Mouse (Mus musculus) forebrain, embryonic 11.5 days (tissue): ENCODE measurements around the gene Ccr7. TPM values are rescaled to one million over a fixed set of nuclear protein-coding genes. Genes with fewer than 3 reads are reported as not detected.

Source experiments
- ATAC-seq: fragments of 200-750 bp; cut with Nextera tagmentation; replicated peaks from 2 replicates; pipeline ENCODE4 v1.8.0; 2017; ENCODE audit warnings: moderate TSS enrichment; ENCODE audit not compliant: low FRiP score
- DNase-seq: peaks from one replicate; pipeline ENCODE4 v3.0.0-alpha.2; 2017; ENCODE audit warnings: low spot score
- H3K27ac ChIP-seq: fragments of 300-500 bp; sonication (generic); 2 replicates; pipeline ENCODE4 v1.5.1; 2014; ENCODE audit warnings: low read depth, low read length
- H3K27me3 ChIP-seq: fragments of 300-500 bp; sonication (generic); 2 replicates; pipeline ENCODE4 v1.6.1; 2014; ENCODE audit warnings: mild to moderate bottlenecking, low read length, mixed read lengths; ENCODE audit not compliant: control insufficient read depth, insufficient read depth
- H3K36me3 ChIP-seq: fragments of 300-500 bp; sonication (generic); 2 replicates; pipeline ENCODE4 v1.6.1; 2014; ENCODE audit warnings: mild to moderate bottlenecking, low read length, moderate library complexity, mixed read lengths; ENCODE audit not compliant: control insufficient read depth, insufficient read depth
- H3K4me1 ChIP-seq: fragments of 300-500 bp; sonication (generic); replicated peaks from 2 replicates; pipeline ENCODE4 v1.6.1; 2014; ENCODE audit warnings: low read length, mixed read lengths; ENCODE audit not compliant: control insufficient read depth, insufficient read depth
- H3K4me2 ChIP-seq: fragments of 300-500 bp; sonication (generic); 2 replicates; pipeline ENCODE4 v1.6.1; 2014; ENCODE audit warnings: low read depth, mild to moderate bottlenecking, low read length, moderate library complexity, mixed read lengths; ENCODE audit not compliant: severe bottlenecking
- H3K4me3 ChIP-seq: fragments of 300-500 bp; sonication (generic); 2 replicates; pipeline ENCODE4 v1.5.1; 2014; ENCODE audit warnings: low read depth, low read length
- H3K9ac ChIP-seq: fragments of 300-500 bp; sonication (generic); 2 replicates; pipeline ENCODE4 v1.6.1; 2014; ENCODE audit warnings: low read length
- H3K9me3 ChIP-seq: fragments of 300-500 bp; sonication (generic); 2 replicates; pipeline ENCODE4 v1.6.1; 2016; ENCODE audit warnings: low read length, mixed read lengths; ENCODE audit not compliant: control insufficient read depth
- WGBS: fragments of 180-500 bp; shearing (Covaris S2); extraction: QIAGEN DNeasy Blood & Tissue Kit; methylation state at CpG from one replicate; pipeline ENCODE4 v1.1.7; 2014; 5-methylcytosine and 5-hydroxymethylcytosine counted together
- polyA plus RNA-seq: library from polyadenylated mRNA; unstranded; fragments of >200 nt; fragmentation: Nextera tagmentation; extraction: Ambion mirVana; gene quantifications from 2 replicates; pipeline ENCODE4 v1.2.1, GENCODE M21; 2014

Gene Ccr7
- polyA plus RNA-seq, 1 experiment from 2014 or later, result 0.31 TPM

GRCm38 (mm10) chr11:99136361-99136760 lies 18.5 kb downstream of the Ccr7 start:
- H3K4me2 ChIP-seq, result no peak overlapping the region
- no peak overlapping the region for H3K27ac ChIP-seq
- WGBS, result 52% methylated on average over 3 of the region's 3 CpGs
- no peaks in the 10 kb centered on the region for H3K36me3 ChIP-seq
- H3K27me3 ChIP-seq, result no peaks in the 10 kb centered on the region
- no peak for ATAC-seq
- H3K9me3 ChIP-seq, result no peaks in the 10 kb centered on the region
- peaks cover 15% of the 10 kb centered on the region for H3K4me1 ChIP-seq
- DNase-seq, result no peak
- H3K9ac ChIP-seq, result no peak overlapping the region
- no peak overlapping the region for H3K4me3 ChIP-seq

DNA sequence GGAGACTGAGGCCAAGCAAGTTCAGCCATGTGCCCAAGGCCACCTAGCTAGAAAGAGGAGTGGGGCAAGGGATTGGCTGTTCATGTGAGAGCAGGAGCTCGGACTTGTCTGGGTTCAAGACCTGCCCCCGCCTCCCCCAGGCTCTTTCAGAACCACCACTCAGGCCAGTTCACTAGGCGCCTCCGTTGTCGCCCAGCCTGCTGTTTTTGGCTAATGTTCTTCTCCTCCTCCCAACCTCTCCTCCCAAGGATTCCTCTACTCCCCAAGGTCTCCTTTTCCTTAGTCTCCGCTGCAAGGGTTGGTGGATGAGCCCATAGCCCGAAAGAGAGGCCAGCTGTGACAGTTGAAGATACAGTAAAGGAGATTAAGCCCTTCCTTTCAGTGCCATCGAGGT lies 19.8 kb downstream of the Ccr7 start:
- Histone ChIP-seq H3K4me1 (peaks cover 16% of the 10 kb centered on the region), H3K27me3 (no peaks in the 10 kb centered on the region), H3K9ac (no peak overlapping the region), H3K9me3 (no peaks in the 10 kb centered on the region), H3K4me2 (no peak overlapping the region), H3K27ac (no peak overlapping the region), H3K36me3 (no peaks in the 10 kb centered on the region), H3K4me3 (no peak overlapping the region)
- WGBS, result 74% methylated on average over 8 of the region's 8 CpGs
- ATAC-seq, result no peak
- no peak for DNase-seq

DNA sequence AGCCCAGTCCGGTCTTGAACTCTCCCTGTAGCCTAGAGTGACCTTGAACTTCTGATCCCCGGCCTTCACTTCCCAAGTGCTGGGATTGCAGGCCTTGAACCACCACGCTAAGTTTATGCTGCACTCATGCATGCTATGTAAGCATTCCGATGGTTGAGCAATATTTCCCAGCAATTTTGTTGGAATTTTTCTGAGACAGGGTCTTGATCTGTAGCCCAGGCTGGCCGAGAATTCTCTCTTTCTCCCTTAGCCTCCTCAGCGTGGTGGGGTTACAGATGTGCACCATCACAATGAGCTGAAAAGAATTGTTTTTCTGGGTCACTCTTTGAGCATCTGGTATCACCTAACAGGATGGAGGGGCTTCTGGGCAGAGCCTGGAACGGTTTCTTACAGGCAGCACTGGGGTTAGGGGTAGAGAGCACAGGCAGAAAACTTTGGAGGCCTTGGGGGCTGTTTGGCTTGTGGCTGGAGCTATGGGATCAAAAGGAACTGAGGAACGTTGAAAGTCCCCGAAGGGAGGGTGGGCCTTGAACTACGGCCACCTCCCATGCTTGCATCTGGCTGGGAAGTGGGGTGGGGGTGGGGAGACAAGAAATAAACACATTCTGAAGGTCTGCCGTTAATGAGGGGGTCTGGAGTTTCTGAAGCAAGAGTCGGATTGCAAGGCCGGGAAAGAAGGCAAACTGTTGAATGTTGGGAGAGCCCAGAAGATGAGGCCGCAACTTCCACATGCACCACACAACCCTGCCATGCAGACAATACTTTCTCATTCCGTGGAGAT lies 20.4 kb downstream of the Ccr7 start:
- Histone ChIP-seq H3K27me3 (no peaks in the 10 kb centered on the region), H3K4me3 (no peak overlapping the region), H3K9ac (no peak overlapping the region), H3K9me3 (no peaks in the 10 kb centered on the region), H3K4me2 (no peak overlapping the region), H3K36me3 (no peaks in the 10 kb centered on the region), H3K4me1 (peaks cover 16% of the 10 kb centered on the region), H3K27ac (no peak overlapping the region)
- WGBS, result 69% methylated on average over 15 of the region's 15 CpGs
- DNase-seq (no peak), ATAC-seq (no peak)

GRCm38 (mm10) chr11:99133285-99133897 lies 21.5 kb downstream of the Ccr7 start:
- H3K4me1 ChIP-seq, result peaks cover 16% of the 10 kb centered on the region
- no peak overlapping the region for H3K4me2 ChIP-seq
- no peak overlapping the region for H3K9ac ChIP-seq
- H3K27me3 ChIP-seq, result no peaks in the 10 kb centered on the region
- 41% methylated on average over 4 of the region's 5 CpGs for WGBS
- no peak overlapping the region for H3K27ac ChIP-seq
- H3K4me3 ChIP-seq, result no peak overlapping the region
- no peak for DNase-seq
- H3K9me3 ChIP-seq, result no peaks in the 10 kb centered on the region
- ATAC-seq, result no peak
- H3K36me3 ChIP-seq, result no peaks in the 10 kb centered on the region

- Histone ChIP-seq H3K9me3 (no peaks in the 10 kb centered on the region), H3K9ac (peak overlapping the region; percentile 37), H3K4me1 (peaks cover 16% of the 10 kb centered on the region), H3K27ac (peak overlapping the region; percentile 79; the same call in 1 of the 2 replicates), H3K4me2 (peak overlapping the region; percentile 32), H3K36me3 (no peaks in the 10 kb centered on the region), H3K27me3 (no peaks in the 10 kb centered on the region), H3K4me3 (no peak overlapping the region; the same call in 1 of the 2 replicates)
- peak; percentile 74 for ATAC-seq
- WGBS, result 1% methylated on average over 11 of the region's 11 CpGs
- DNase-seq, result peak; percentile 75
These were observed 22.7 kb downstream of the Ccr7 start for GRCm38 (mm10) chr11:99132091-99132730.

- 40% methylated on average over 12 of the region's 12 CpGs for WGBS
- DNase-seq (no peak), ATAC-seq (no peak)
- Histone ChIP-seq H3K27me3 (no peaks in the 10 kb centered on the region), H3K36me3 (no peaks in the 10 kb centered on the region), H3K9ac (peak overlapping the region; percentile 37), H3K4me1 (peaks cover 14% of the 10 kb centered on the region), H3K27ac (peak overlapping the region; percentile 79; the same call in 1 of the 2 replicates), H3K9me3 (no peaks in the 10 kb centered on the region), H3K4me2 (no peak overlapping the region), H3K4me3 (no peak overlapping the region)
These were observed 23.4 kb downstream of the Ccr7 start for GRCm38 (mm10) chr11:99131463-99131840.

GRCm38 (mm10) chr11:99130736-99131462 lies 24.0 kb downstream of the Ccr7 start:
- DNase-seq (no peak), ATAC-seq (no peak)
- Histone ChIP-seq H3K4me2 (no peak overlapping the region), H3K27me3 (no peaks in the 10 kb centered on the region), H3K36me3 (no peaks in the 10 kb centered on the region), H3K27ac (no peak overlapping the region), H3K9me3 (no peaks in the 10 kb centered on the region), H3K4me1 (peaks cover 13% of the 10 kb centered on the region), H3K4me3 (no peak overlapping the region), H3K9ac (no peak overlapping the region)
- 57% methylated on average over 5 of the region's 5 CpGs for WGBS

- Histone ChIP-seq H3K9ac (no peak overlapping the region), H3K4me2 (no peak overlapping the region), H3K4me3 (no peak overlapping the region), H3K27ac (no peak overlapping the region), H3K9me3 (no peaks in the 10 kb centered on the region), H3K36me3 (no peaks in the 10 kb centered on the region), H3K27me3 (no peaks in the 10 kb centered on the region), H3K4me1 (peaks cover 13% of the 10 kb centered on the region)
- ATAC-seq (no peak), DNase-seq (no peak)
- WGBS, result 67% methylated on average over 2 of the region's 2 CpGs
These were observed 25.6 kb downstream of the Ccr7 start for GRCm38 (mm10) chr11:99129287-99129686.
